Comparison of ENCODE assay signal across 9 mouse cellular contexts in the genomic region with DNA sequence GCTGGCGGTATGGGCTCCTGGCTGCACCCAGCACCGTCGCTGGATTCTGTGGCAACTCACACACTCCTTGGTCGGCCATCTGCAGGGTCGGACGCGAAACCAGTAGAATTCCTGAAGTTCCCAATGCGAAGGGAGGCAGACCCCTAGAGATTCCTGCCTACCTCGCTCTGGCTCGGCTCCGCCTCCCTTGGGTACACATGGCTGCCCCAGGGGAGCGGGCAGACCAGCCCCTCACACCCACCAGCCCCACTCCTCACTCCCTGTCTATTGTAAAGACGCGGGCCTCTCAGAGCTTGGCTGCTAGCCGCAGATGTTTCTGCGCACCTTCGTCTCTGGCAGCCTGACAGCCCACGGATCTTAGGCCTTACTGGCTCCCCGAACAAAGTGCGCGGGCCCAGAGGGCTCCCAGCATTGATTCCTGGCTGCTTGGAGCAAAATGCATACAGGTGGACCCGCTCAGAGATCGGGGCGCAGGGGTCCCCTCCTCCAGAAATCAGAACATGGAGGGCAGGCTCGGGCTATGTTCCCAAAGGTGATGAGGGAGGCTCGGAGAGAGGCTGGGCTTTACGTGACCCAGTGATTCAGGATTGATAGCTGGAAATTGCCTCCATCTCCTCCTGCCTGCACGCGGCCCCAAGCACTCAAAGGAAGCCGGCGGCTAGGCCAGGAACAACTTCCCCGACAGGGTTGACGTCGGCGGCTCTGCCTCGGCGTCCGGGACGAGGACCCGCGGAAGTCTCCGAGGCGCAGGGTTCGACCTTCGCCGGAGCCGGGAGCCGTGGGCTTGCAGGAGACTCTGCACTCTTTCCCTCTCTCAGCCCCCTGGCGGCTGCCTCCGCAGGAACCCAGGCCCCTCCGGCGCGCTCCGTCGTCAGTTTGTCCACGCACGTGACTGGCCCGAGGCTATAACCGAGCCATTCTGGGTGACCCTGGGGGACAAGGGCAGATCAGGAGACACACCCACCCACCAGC. TPM values are rescaled to one million over a fixed set of nuclear protein-coding genes. Genes with fewer than 3 reads are reported as not detected.
DNase-seq lines count a peak whose midpoint lies in the region; ATAC-seq lines count a peak whose summit lies in the region.
"Had no signal": no experiment of that assay in that cellular context is flagged by ENCODE, and none has a peak within 500 bp of the region (broad histone marks: within the 10 kb centered on the region; RNA-seq: fewer than 3 reads in every experiment).

No protein-coding gene starts in this region.

- H3K4me2 ChIP-seq in hindbrain, embryonic 13.5 days, result peak overlapping the region; percentile 41
- peak overlapping the region; percentile 30 for H3K4me2 ChIP-seq in midbrain, embryonic 15.5 days

- peak overlapping the region; percentile 52 for H3K4me3 ChIP-seq in heart, embryonic 10.5 days
- peak overlapping the region; percentile 10; the same call in 1 of the 2 replicates for H3K4me3 ChIP-seq in brown adipose tissue, adult 24 weeks (ENCODE audit: insufficient read depth, low read depth, low read length)
- H3K4me3 ChIP-seq in hindbrain, embryonic 13.5 days, result peak overlapping the region; percentile 22
- peak overlapping the region; percentile 18; the same call in 1 of the 2 replicates for H3K4me3 ChIP-seq in midbrain, embryonic 15.5 days

- peak overlapping the region; percentile 12; the same call in 1 of the 2 replicates for H3K27ac ChIP-seq in heart, embryonic 10.5 days
- no peak overlapping the region for H3K27ac ChIP-seq in brown adipose tissue, adult 24 weeks (replicated peaks; ENCODE audit: low read depth, low read length)
- no peak overlapping the region for H3K27ac ChIP-seq in hindbrain, embryonic 13.5 days
- H3K27ac ChIP-seq in midbrain, embryonic 15.5 days, result no peak overlapping the region

- no peak overlapping the region for H3K9ac ChIP-seq in hindbrain, embryonic 13.5 days
- no peak overlapping the region for H3K9ac ChIP-seq in midbrain, embryonic 15.5 days

- no peaks in the 10 kb centered on the region for H3K36me3 ChIP-seq in heart, embryonic 10.5 days
- H3K36me3 ChIP-seq in hindbrain, embryonic 13.5 days, result no peaks in the 10 kb centered on the region
- no peaks in the 10 kb centered on the region for H3K36me3 ChIP-seq in midbrain, embryonic 15.5 days (replicated peaks)
- H3K36me3 ChIP-seq: G1E had no signal

- DNase-seq in heart, embryonic 10.5 days (ENCODE audit: low spot score), result no peak
- no peak for DNase-seq in heart, adult 8-10 months (ENCODE audit: low spot score)
- DNase-seq in urinary bladder, postnatal 36 days (ENCODE audit: low spot score in 2 of 2), result no peak
- DNase-seq in frontal cortex, postnatal 14 days (ENCODE audit: low spot score in 2 of 2), result no peak

- 1% methylated on average over 59 of the region's 59 CpGs for WGBS in heart, embryonic 10.5 days
- WGBS in hindbrain, embryonic 13.5 days, result 1% methylated on average over 59 of the region's 59 CpGs
- 3% methylated on average over 59 of the region's 59 CpGs for WGBS in midbrain, embryonic 15.5 days

- peaks cover 98% of the 10 kb centered on the region for H3K27me3 ChIP-seq in heart, embryonic 10.5 days (ENCODE audit: insufficient read depth, poor library complexity, severe bottlenecking)
- H3K27me3 ChIP-seq in hindbrain, embryonic 13.5 days, result peaks cover 95% of the 10 kb centered on the region
- H3K27me3 ChIP-seq in midbrain, embryonic 15.5 days (replicated peaks), result peaks cover 74% of the 10 kb centered on the region

- H3K9me3 ChIP-seq in heart, embryonic 10.5 days, result no peaks in the 10 kb centered on the region
- H3K9me3 ChIP-seq in hindbrain, embryonic 13.5 days, result no peaks in the 10 kb centered on the region
- no peaks in the 10 kb centered on the region for H3K9me3 ChIP-seq in midbrain, embryonic 15.5 days

- H3K4me1 ChIP-seq in heart, embryonic 10.5 days, result peaks cover 43% of the 10 kb centered on the region
- no peaks in the 10 kb centered on the region; the same call in 1 of the 2 replicates for H3K4me1 ChIP-seq in brown adipose tissue, adult 24 weeks (ENCODE audit: control insufficient read depth, insufficient read depth, insufficient read length, low read length)
- H3K4me1 ChIP-seq in hindbrain, embryonic 13.5 days (replicated peaks), result peaks cover 37% of the 10 kb centered on the region
- peaks cover 33% of the 10 kb centered on the region for H3K4me1 ChIP-seq in midbrain, embryonic 15.5 days

- ATAC-seq in hindbrain, embryonic 13.5 days (ENCODE audit: low FRiP score), result 0 out of 2 replicates have a peak, but pooled peaks have one; percentile 14
- peak; percentile 18; the same call in 1 of the 2 replicates for ATAC-seq in midbrain, embryonic 15.5 days (replicated peaks)
- no peak for ATAC-seq in frontal cortex, adult (ENCODE audit: low TSS enrichment)

RNA-seq across cellular contexts. Expression of a gene that starts 0.9 kb away (rescaled TPM):
- polyA plus RNA-seq in heart, embryonic 10.5 days (2016; fragmentation: Nextera tagmentation; extraction: Ambion mirVana), result 1.00 and 6.9 TPM in 2 replicates
- total RNA-seq in heart, adult 8-10 months (2022), result 1 to 10 TPM; 1.0 to 2.0 (median 1.1) TPM
- not detected in 2 replicates for polyA plus RNA-seq in brown adipose tissue, adult 24 weeks (2012; ENCODE audit: insufficient read depth, insufficient read length, missing spikeins)
- 0.99 and 1.7 TPM in 2 replicates for polyA plus RNA-seq in hindbrain, embryonic 13.5 days (2015; fragmentation: Nextera tagmentation; extraction: Ambion mirVana)
- 0.80 and 0.98 TPM in 2 replicates for polyA plus RNA-seq in midbrain, embryonic 15.5 days (2015; fragmentation: Nextera tagmentation; extraction: Ambion mirVana)
- polyA plus RNA-seq: G1E had no signal

RNA-seq across cellular contexts. Expression of a gene that starts 30.9 kb away (rescaled TPM):
- polyA plus RNA-seq in heart, embryonic 10.5 days (2016; fragmentation: Nextera tagmentation; extraction: Ambion mirVana), result 6.0 and 7.4 TPM in 2 replicates
- 1 to 10 TPM in 1 of 4 experiments, under 1 TPM in 3; 0.28 to 1.9 (median 0.36) TPM for total RNA-seq in heart, adult 8-10 months (2022)
- 1.0 TPM in 1 of 2 replicates, not detected in the other for polyA plus RNA-seq in brown adipose tissue, adult 24 weeks (2012; ENCODE audit: insufficient read depth, insufficient read length, missing spikeins)
- 11.2 and 11.9 TPM in 2 replicates for polyA plus RNA-seq in hindbrain, embryonic 13.5 days (2015; fragmentation: Nextera tagmentation; extraction: Ambion mirVana)
- 13.1 and 13.7 TPM in 2 replicates for polyA plus RNA-seq in midbrain, embryonic 15.5 days (2015; fragmentation: Nextera tagmentation; extraction: Ambion mirVana)

RNA-seq across cellular contexts. Expression of a gene that starts 34.9 kb away (rescaled TPM):
- 0.26 and 1.1 TPM in 2 replicates for polyA plus RNA-seq in heart, embryonic 10.5 days (2016; fragmentation: Nextera tagmentation; extraction: Ambion mirVana)
- 1 to 10 TPM in 1 of 4 experiments, under 1 TPM in 3; 0.46 to 2.0 (median 0.66) TPM for total RNA-seq in heart, adult 8-10 months (2022)
- not detected in 2 replicates for polyA plus RNA-seq in brown adipose tissue, adult 24 weeks (2012; ENCODE audit: insufficient read depth, insufficient read length, missing spikeins)
- polyA plus RNA-seq in hindbrain, embryonic 13.5 days (2015; fragmentation: Nextera tagmentation; extraction: Ambion mirVana), result 19.3 and 21.0 TPM in 2 replicates
- polyA plus RNA-seq in midbrain, embryonic 15.5 days (2015; fragmentation: Nextera tagmentation; extraction: Ambion mirVana), result 22.8 and 23.3 TPM in 2 replicates
- polyA plus RNA-seq: G1E had no signal

RNA-seq across cellular contexts. Expression of a gene that starts 38.4 kb away (rescaled TPM):
- 4.3 and 11.7 TPM in 2 replicates for polyA plus RNA-seq in heart, embryonic 10.5 days (2016; fragmentation: Nextera tagmentation; extraction: Ambion mirVana)
- total RNA-seq in heart, adult 8-10 months (2022), result 1 to 10 TPM; 2.2 to 4.1 (median 3.0) TPM
- polyA plus RNA-seq in brown adipose tissue, adult 24 weeks (2012; ENCODE audit: insufficient read depth, insufficient read length, missing spikeins), result 3.3 and 7.1 TPM in 2 replicates
- polyA plus RNA-seq in hindbrain, embryonic 13.5 days (2015; fragmentation: Nextera tagmentation; extraction: Ambion mirVana), result 169 and 176 TPM in 2 replicates
- polyA plus RNA-seq in midbrain, embryonic 15.5 days (2015; fragmentation: Nextera tagmentation; extraction: Ambion mirVana), result 223 and 229 TPM in 2 replicates
- polyA plus RNA-seq: G1E had no signal
